Mouse (Mus musculus) limb, embryonic 13.5 days (tissue): Measurements from ENCODE around the gene Rab10. TPM values are rescaled to one million over a fixed set of nuclear protein-coding genes. Genes with fewer than 3 reads are reported as not detected.
"Not testable (repeated sequence)": the region's sequence is repeated elsewhere in the genome, so short reads cannot be mapped to it uniquely, and the experiment has no call there.

Experiments used
- ATAC-seq: fragments of 200-750 bp; cut with Nextera tagmentation; 2 replicates; pipeline ENCODE4 v1.8.0; 2017; ENCODE audit warnings: low read depth, moderate number of reproducible peaks, moderate TSS enrichment; ENCODE audit not compliant: low FRiP score
- H3K27ac ChIP-seq: fragments of 300-500 bp; sonication (generic); 2 replicates; pipeline ENCODE4 v1.5.1; 2015; ENCODE audit warnings: inconsistent platforms, mild to moderate bottlenecking, moderate library complexity
- H3K27me3 ChIP-seq: fragments of 300-500 bp; sonication (generic); 2 replicates; pipeline ENCODE4 v1.6.1; 2015; ENCODE audit warnings: mild to moderate bottlenecking, inconsistent platforms
- H3K36me3 ChIP-seq: fragments of 300-500 bp; sonication (generic); 2 replicates; pipeline ENCODE4 v1.6.1; 2015; ENCODE audit warnings: inconsistent platforms, mild to moderate bottlenecking, moderate library complexity
- H3K4me1 ChIP-seq: fragments of 300-500 bp; sonication (generic); 2 replicates; pipeline ENCODE4 v1.6.1; 2015; ENCODE audit warnings: inconsistent platforms
- H3K4me2 ChIP-seq: fragments of 300-500 bp; sonication (generic); replicated peaks from 2 replicates; pipeline ENCODE4 v1.6.1; 2015; ENCODE audit warnings: inconsistent platforms, mild to moderate bottlenecking, moderate library complexity
- H3K4me3 ChIP-seq: fragments of 300-500 bp; sonication (generic); 2 replicates; pipeline ENCODE4 v1.5.1; 2015; ENCODE audit warnings: moderate library complexity, mild to moderate bottlenecking, inconsistent platforms
- H3K9ac ChIP-seq: fragments of 300-500 bp; sonication (generic); 2 replicates; pipeline ENCODE4 v1.6.1; 2015; ENCODE audit warnings: mild to moderate bottlenecking, inconsistent platforms
- H3K9me3 ChIP-seq: fragments of 300-500 bp; sonication (generic); 2 replicates; pipeline ENCODE4 v1.6.1; 2016; ENCODE audit warnings: inconsistent platforms
- WGBS: fragments of 180-500 bp; shearing (Covaris S2); methylation state at CpG from one replicate; pipeline ENCODE4 v1.1.7; 2015; 5-methylcytosine and 5-hydroxymethylcytosine counted together
- polyA plus RNA-seq: library from polyadenylated mRNA; unstranded; fragments of >200 nt; fragmentation: Nextera tagmentation; extraction: Ambion mirVana; gene quantifications from 2 replicates; pipeline ENCODE4 v1.2.1, GENCODE M21; 2015

Gene Rab10
- polyA plus RNA-seq, 1 experiment from 2014 or later: 80.0 TPM

GRCm38 (mm10) chr12:3325232-3325631 lies 15.5 kb upstream of the Rab10 start:
- WGBS: 84% methylated on average over 2 of the region's 2 CpGs

DNA sequence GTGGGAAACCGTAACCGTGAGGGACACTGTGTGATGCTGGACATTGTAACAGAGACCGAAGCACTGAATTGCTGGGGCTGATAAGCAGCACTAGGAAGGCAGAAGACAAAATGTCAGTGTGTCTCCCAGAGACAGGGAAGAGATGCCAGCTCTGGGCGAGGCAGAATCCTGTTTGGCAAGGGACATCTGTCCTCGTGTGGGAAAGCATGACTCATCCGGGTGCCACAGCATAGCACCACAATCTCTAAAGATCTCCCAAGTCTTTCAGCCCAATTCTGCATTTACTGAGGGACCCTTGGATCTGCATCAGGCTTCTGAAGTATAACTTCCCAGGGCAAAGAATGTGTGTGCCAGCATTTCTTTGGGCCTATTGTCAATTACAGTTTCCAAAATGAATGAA lies 13.5 kb upstream of the Rab10 start:
- Histone ChIP-seq H3K36me3 (no peaks in the 10 kb centered on the region), H3K9me3 (no peaks in the 10 kb centered on the region), H3K27me3 (no peaks in the 10 kb centered on the region), H3K27ac (no peak overlapping the region), H3K4me2 (no peak overlapping the region), H3K4me3 (no peak overlapping the region), H3K4me1 (no peaks in the 10 kb centered on the region), H3K9ac (no peak overlapping the region)
- 79% methylated on average over 6 of the region's 6 CpGs for WGBS
- ATAC-seq: no peak

More at GRCm38 (mm10) chr12:3325232-3325631, 15.5 kb upstream of the Rab10 start:
- no peak for ATAC-seq
- H3K4me3 ChIP-seq: no peak overlapping the region
- no peak overlapping the region for H3K4me2 ChIP-seq
- H3K27ac ChIP-seq: no peak overlapping the region
- H3K9ac ChIP-seq: no peak overlapping the region
- H3K36me3 ChIP-seq: no peaks in the 10 kb centered on the region
- no peaks in the 10 kb centered on the region for H3K9me3 ChIP-seq
- no peaks in the 10 kb centered on the region for H3K27me3 ChIP-seq
- H3K4me1 ChIP-seq: no peaks in the 10 kb centered on the region

GRCm38 (mm10) chr12:3319377-3319776 lies 9.6 kb upstream of the Rab10 start:
- no peak for ATAC-seq
- Histone ChIP-seq H3K27me3 (no peaks in the 10 kb centered on the region), H3K4me3 (no peak overlapping the region), H3K27ac (no peak overlapping the region), H3K9ac (no peak overlapping the region), H3K36me3 (no peaks in the 10 kb centered on the region), H3K4me2 (no peak overlapping the region), H3K4me1 (no peaks in the 10 kb centered on the region), H3K9me3 (no peaks in the 10 kb centered on the region)
- 69% methylated on average over 4 of the region's 4 CpGs for WGBS

DNA sequence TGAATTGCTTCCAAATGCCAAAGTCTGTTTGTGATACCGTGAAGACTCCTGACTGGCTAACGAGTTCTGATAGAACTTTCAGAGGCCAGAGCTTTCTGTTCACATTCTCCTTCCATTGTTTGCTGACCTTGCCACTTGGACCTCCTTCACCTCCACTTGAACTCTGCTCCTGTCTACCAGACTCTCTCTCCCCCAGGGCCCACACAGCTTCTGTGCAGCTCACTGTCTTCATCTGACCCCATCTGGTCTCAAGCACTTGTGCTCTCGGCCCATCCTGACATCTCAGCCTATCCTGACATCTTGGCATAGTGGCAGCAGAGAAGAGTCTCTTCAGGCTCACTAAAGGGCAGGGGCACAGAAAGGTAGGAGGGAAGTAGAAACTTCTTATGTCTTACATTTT lies 7.2 kb upstream of the Rab10 start:
- Histone ChIP-seq H3K9ac (no peak overlapping the region), H3K4me3 (no peak overlapping the region), H3K4me2 (no peak overlapping the region), H3K27me3 (no peaks in the 10 kb centered on the region), H3K36me3 (no peaks in the 10 kb centered on the region), H3K9me3 (no peaks in the 10 kb centered on the region), H3K4me1 (no peaks in the 10 kb centered on the region), H3K27ac (no peak overlapping the region)
- no peak for ATAC-seq
- 46% methylated on average over 3 of the region's 3 CpGs for WGBS

GRCm38 (mm10) chr12:3316083-3316482 lies 6.3 kb upstream of the Rab10 start:
- Histone ChIP-seq H3K9me3 (no peaks in the 10 kb centered on the region), H3K9ac (no peak overlapping the region), H3K36me3 (no peaks in the 10 kb centered on the region), H3K27me3 (no peaks in the 10 kb centered on the region), H3K4me2 (no peak overlapping the region), H3K4me3 (no peak overlapping the region), H3K27ac (no peak overlapping the region), H3K4me1 (no peaks in the 10 kb centered on the region)
- 0 out of 2 replicates have a peak, but pooled peaks have one; percentile 28 for ATAC-seq
- 36% methylated on average over 2 of the region's 2 CpGs for WGBS

GRCm38 (mm10) chr12:3312886-3313285 lies 3.1 kb upstream of the Rab10 start:
- ATAC-seq: no peak
- H3K4me1 ChIP-seq: peaks cover 5% of the 10 kb centered on the region
- H3K9me3 ChIP-seq: no peaks in the 10 kb centered on the region
- 77% methylated on average over 3 of the region's 3 CpGs for WGBS
- H3K9ac ChIP-seq: no peak overlapping the region
- no peak overlapping the region for H3K4me3 ChIP-seq
- H3K4me2 ChIP-seq: no peak overlapping the region
- H3K27ac ChIP-seq: no peak overlapping the region
- no peaks in the 10 kb centered on the region for H3K27me3 ChIP-seq
- H3K36me3 ChIP-seq: no peaks in the 10 kb centered on the region

DNA sequence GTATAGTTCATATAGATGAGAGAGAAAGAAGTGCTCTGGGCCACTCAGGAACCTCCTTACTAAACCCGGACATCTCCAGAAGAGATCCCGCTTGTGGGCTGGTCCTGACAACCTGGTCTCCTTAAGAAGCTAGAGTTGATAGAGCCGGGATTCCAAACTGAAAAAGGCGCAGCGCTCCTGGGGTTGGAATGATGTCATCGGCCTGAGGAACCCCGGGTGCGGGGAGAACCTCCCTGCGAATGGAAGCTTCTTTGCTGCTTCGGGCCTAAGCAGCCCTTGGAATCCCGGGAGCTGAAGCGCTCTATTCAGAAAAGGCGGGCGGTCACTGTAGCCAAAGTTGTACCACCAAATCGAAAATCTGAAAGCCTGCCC lies 538 bp upstream of the Rab10 start:
- Histone ChIP-seq H3K9ac (peak overlapping the region; percentile 75), H3K27ac (peak overlapping the region; percentile 67), H3K27me3 (no peaks in the 10 kb centered on the region), H3K4me2 (peak overlapping the region; percentile 70), H3K9me3 (no peaks in the 10 kb centered on the region), H3K4me3 (peak overlapping the region; percentile 92), H3K4me1 (peaks cover 18% of the 10 kb centered on the region), H3K36me3 (no peaks in the 10 kb centered on the region)
- WGBS: 5% methylated on average over 15 of the region's 15 CpGs
- ATAC-seq: no peak

DNA sequence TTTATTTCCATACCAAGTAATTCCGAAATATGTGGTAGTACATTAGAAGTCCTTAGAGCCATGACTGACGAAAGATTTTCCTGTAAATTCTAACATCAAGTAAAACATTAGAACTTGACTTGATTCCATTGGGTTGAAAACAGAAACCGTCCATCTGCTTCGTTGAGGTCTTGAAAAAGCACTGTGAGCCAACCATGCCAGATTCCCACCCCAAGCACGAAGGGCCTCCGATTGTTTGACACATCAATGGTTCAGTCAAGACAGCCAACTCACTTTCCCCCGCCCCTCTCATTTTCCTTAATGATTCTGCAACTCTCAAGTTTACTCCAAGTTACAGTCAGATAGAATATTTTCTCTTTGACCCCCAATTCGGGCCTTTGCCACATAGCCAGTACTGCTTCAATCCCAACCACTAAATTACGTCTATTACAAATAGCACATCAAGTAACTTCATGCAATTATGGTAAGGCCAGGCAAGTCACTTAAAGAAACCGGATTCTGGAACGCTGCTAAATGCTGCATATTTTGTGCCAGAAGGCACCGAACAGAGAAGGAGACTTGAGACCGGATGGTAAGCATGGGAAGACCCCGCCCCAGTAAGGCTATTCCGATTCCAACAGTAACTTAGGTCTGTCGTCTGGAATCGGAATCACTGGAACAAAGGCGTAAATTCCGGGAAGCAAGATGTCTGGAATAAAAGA lies 1.1 kb downstream of the Rab10 start:
- Histone ChIP-seq H3K9me3 (no peaks in the 10 kb centered on the region), H3K9ac (peak overlapping the region; percentile 91), H3K27me3 (no peaks in the 10 kb centered on the region), H3K36me3 (no peaks in the 10 kb centered on the region), H3K4me3 (peak overlapping the region; percentile 92), H3K27ac (peak overlapping the region; percentile 94), H3K4me2 (peak overlapping the region; percentile 80), H3K4me1 (peaks cover 18% of the 10 kb centered on the region)
- ATAC-seq: no peak
- WGBS: 2% methylated on average over 19 of the region's 19 CpGs

DNA sequence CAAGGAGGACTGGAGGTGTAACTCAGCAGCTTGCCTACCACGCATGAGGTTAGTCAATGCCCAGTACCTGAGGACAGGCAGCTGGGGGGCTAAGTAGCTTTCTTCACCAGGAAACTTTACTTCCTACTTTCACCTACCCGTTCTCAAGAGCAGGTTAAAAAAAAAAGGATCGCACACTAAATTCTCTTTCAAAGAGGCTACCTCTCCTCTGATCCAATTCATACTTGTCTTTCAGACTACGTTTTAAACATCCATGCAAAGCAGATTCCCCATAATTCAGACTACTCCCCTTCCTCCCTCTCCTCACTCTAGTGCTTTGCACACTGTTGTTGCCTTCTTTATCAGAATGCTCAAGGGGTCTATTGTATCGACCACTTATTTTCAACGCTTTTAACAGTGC lies 2.2 kb downstream of the Rab10 start:
- peak overlapping the region; percentile 80 for H3K4me2 ChIP-seq
- ATAC-seq: no peak
- 53% methylated on average over 6 of the region's 6 CpGs for WGBS
- H3K36me3 ChIP-seq: peaks cover 4% of the 10 kb centered on the region; the same call in 1 of the 2 replicates
- no peaks in the 10 kb centered on the region for H3K27me3 ChIP-seq
- H3K4me3 ChIP-seq: peak overlapping the region; percentile 92
- H3K9me3 ChIP-seq: no peaks in the 10 kb centered on the region
- H3K9ac ChIP-seq: peak overlapping the region; percentile 91
- H3K27ac ChIP-seq: no peak overlapping the region
- H3K4me1 ChIP-seq: peaks cover 18% of the 10 kb centered on the region

GRCm38 (mm10) chr12:3305238-3305637 lies 4.5 kb downstream of the Rab10 start:
- Histone ChIP-seq H3K27me3 (no peaks in the 10 kb centered on the region), H3K9me3 (no peaks in the 10 kb centered on the region), H3K4me3 (no peak overlapping the region), H3K36me3 (peaks cover 14% of the 10 kb centered on the region), H3K9ac (no peak overlapping the region), H3K27ac (no peak overlapping the region), H3K4me2 (no peak overlapping the region), H3K4me1 (peaks cover 14% of the 10 kb centered on the region)
- no peak for ATAC-seq
- 92% methylated on average over 2 of the region's 2 CpGs for WGBS

DNA sequence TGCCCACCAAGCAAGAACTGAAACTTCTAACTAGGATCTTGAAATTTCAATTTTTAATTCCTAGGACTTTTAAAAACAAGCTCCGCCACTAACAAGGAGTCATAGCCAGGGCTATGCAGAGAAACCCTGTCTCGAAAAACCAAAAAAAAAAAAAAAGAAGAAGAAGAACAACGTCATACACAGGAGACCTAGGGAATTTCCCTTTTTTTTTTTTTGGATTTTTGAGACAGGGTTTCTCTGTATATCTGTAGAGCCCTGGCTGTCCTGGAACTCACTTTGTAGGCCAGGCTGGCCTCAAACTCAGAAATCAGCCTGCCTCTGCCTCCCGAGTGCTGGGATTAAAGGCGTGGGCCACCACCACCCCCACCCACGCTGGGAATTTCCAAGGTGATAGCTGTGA lies 12.1 kb downstream of the Rab10 start:
- not testable (repeated sequence) for H3K9me3 ChIP-seq, ATAC-seq, H3K4me3 ChIP-seq, H3K4me2 ChIP-seq, H3K27ac ChIP-seq, H3K9ac ChIP-seq, H3K4me1 ChIP-seq, H3K27me3 ChIP-seq
- WGBS: 91% methylated on average over 6 of the region's 6 CpGs
- H3K36me3 ChIP-seq: peaks cover 22% of the 10 kb centered on the region

DNA sequence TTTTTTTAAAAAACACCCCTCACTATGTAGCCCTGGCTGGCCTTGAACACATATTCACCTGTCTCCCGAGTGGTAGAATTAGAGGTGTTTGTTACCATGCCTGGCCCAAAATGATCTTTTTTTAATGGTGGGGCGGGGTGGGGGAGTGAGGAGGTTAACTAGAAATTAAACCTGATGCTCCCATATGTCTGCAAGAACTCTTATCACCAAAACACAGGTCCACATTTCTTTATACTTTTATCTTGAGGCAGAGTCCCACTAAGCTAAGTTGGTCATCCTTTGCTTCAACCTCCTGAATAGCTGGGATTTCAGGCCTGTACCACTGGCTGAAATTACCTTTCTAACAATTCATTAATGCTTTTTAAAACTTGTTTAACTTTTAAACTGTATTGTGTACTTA lies 13.7 kb downstream of the Rab10 start:
- H3K27me3 ChIP-seq: no peaks in the 10 kb centered on the region
- 85% methylated on average over 2 of the region's 2 CpGs for WGBS
- H3K9ac ChIP-seq: no peak overlapping the region
- no peak for ATAC-seq
- H3K4me3 ChIP-seq: no peak overlapping the region
- peaks cover 24% of the 10 kb centered on the region for H3K36me3 ChIP-seq
- H3K4me1 ChIP-seq: no peaks in the 10 kb centered on the region
- no peak overlapping the region for H3K4me2 ChIP-seq
- H3K9me3 ChIP-seq: 0 out of 2 replicates have a peak, but pooled peaks cover 8% of the 10 kb centered on the region
- no peak overlapping the region for H3K27ac ChIP-seq

GRCm38 (mm10) chr12:3291849-3292248 lies 17.9 kb downstream of the Rab10 start:
- WGBS: 91% methylated on average over 1 of the region's 1 CpGs
- H3K27me3 ChIP-seq: no peaks in the 10 kb centered on the region
- H3K9me3 ChIP-seq: no peaks in the 10 kb centered on the region
- no peaks in the 10 kb centered on the region for H3K4me1 ChIP-seq
- no peak overlapping the region for H3K4me2 ChIP-seq
- no peak overlapping the region for H3K27ac ChIP-seq
- H3K36me3 ChIP-seq: peaks cover 15% of the 10 kb centered on the region
- no peak overlapping the region for H3K4me3 ChIP-seq
- no peak overlapping the region for H3K9ac ChIP-seq
- no peak for ATAC-seq
